ENCODE assay signal across 9 mouse cellular contexts in the genomic region with DNA sequence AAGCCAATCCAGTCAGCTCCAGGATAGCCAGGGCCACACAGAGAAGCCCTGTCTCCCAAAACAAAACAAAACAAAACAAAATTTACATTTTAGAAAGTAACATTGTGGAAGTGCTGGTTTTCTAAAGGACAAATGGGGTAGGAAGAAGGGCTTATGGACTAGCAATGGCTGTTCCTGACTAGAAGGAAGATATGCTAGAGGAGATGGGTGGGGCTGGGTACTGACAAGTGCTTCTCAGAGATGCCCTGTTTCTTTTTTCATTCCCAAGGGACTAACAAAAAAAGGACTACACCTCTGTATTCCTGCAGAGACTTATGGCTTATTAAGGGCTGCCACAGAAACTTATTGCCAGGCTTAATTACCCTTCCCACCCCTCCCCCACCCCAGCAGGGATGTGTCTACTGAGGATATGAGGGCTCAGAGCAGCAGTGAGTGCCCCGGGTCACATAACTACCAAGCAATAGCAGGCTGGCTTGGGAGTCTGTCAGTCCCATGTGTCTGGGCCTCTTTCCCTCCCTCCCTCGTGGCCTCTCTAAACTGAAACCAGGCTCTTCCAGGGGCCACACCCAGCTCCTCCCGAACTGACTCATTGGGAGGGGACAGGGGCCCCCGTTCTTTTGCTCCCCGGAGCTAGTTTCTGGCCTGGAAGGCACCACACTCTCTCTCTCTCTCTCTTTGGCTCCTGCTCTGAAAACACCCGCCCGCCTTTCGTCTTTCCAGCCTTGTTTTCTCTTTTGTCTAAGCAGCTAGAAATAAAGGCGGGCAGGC. TPM values are rescaled to one million over a fixed set of nuclear protein-coding genes. Genes with fewer than 3 reads are reported as not detected.
DNase-seq lines count a peak whose midpoint lies in the region; ATAC-seq and TF ChIP-seq lines count a peak whose summit lies in the region.
"Had no signal": no experiment of that assay in that cellular context is flagged by ENCODE, and none has a peak within 500 bp of the region (broad histone marks: within the 10 kb centered on the region; RNA-seq: fewer than 3 reads in every experiment).

No protein-coding gene starts in this region.

- TF ChIP-seq CTCF in kidney, adult 2 months (conservative IDR thresholded peaks at IDR 0.05; ENCODE audit: insufficient read depth, insufficient read length, low read depth, low read length): no peak

- no peaks in the 10 kb centered on the region for H3K27me3 ChIP-seq in kidney, adult 2 months (replicated peaks; ENCODE audit: control insufficient read depth, insufficient read depth, low read length)
- H3K27me3 ChIP-seq in embryonic facial prominence, embryonic 13.5 days: no peaks in the 10 kb centered on the region
- H3K27me3 ChIP-seq in heart, embryonic 14.5 days (ENCODE audit: control insufficient read depth, insufficient read depth, low read length): no peaks in the 10 kb centered on the region
- H3K27me3 ChIP-seq in liver, embryonic 13.5 days: no peaks in the 10 kb centered on the region

- H3K36me3 ChIP-seq in kidney, adult 2 months (ENCODE audit: control insufficient read depth, insufficient read depth, low read length): no peaks in the 10 kb centered on the region
- H3K36me3 ChIP-seq in embryonic facial prominence, embryonic 13.5 days: no peaks in the 10 kb centered on the region
- no peaks in the 10 kb centered on the region for H3K36me3 ChIP-seq in heart, embryonic 14.5 days (ENCODE audit: control insufficient read depth, insufficient read depth, low read length)
- H3K36me3 ChIP-seq in liver, embryonic 13.5 days: no peaks in the 10 kb centered on the region
- H3K36me3 ChIP-seq: G1E had no signal

- peak overlapping the region; percentile 44 for H3K4me2 ChIP-seq in embryonic facial prominence, embryonic 13.5 days
- peak overlapping the region; percentile 57 for H3K4me2 ChIP-seq in heart, embryonic 14.5 days (ENCODE audit: low read length)
- H3K4me2 ChIP-seq in liver, embryonic 13.5 days: peak overlapping the region; percentile 78

- WGBS in kidney, adult 2 months: 20% methylated on average over 9 of the region's 9 CpGs
- WGBS in embryonic facial prominence, embryonic 13.5 days: 5% methylated on average over 9 of the region's 9 CpGs
- WGBS in heart, embryonic 14.5 days: 7% methylated on average over 9 of the region's 9 CpGs
- 22% methylated on average over 9 of the region's 9 CpGs for WGBS in liver, embryonic 13.5 days (ENCODE audit: insufficient replicate concordance)

- no peaks in the 10 kb centered on the region for H3K9me3 ChIP-seq in embryonic facial prominence, embryonic 13.5 days
- H3K9me3 ChIP-seq in heart, embryonic 14.5 days (ENCODE audit: control insufficient read depth, low read length): no peaks in the 10 kb centered on the region
- H3K9me3 ChIP-seq in liver, embryonic 13.5 days (replicated peaks): no peaks in the 10 kb centered on the region

- peak; percentile 64; the same call in 1 of the 2 replicates for ATAC-seq in embryonic facial prominence, embryonic 13.5 days (ENCODE audit: insufficient number of reproducible peaks, insufficient read depth, low FRiP score, low TSS enrichment, low read depth)
- no peak for ATAC-seq in heart, embryonic 14.5 days (ENCODE audit: insufficient number of reproducible peaks, insufficient read depth, low FRiP score, low read depth)
- ATAC-seq in liver, embryonic 13.5 days (ENCODE audit: low read depth): peak; percentile 98

- TF ChIP-seq POLR2A in kidney, adult 2 months (IDR thresholded peaks at IDR 0.05; ENCODE audit: low read depth, low read length): no peak

- peak overlapping the region; percentile 78 for H3K27ac ChIP-seq in kidney, adult 2 months (ENCODE audit: insufficient read depth, low read depth, low read length)
- H3K27ac ChIP-seq in embryonic facial prominence, embryonic 13.5 days: peak overlapping the region; percentile 86
- H3K27ac ChIP-seq in heart, embryonic 14.5 days (replicated peaks in 1 of 2; ENCODE audit: control insufficient read depth in 1 of 2, insufficient read depth in 1 of 2, low read depth in 2 of 2, low read length in 2 of 2): no peak overlapping the region
- H3K27ac ChIP-seq in liver, embryonic 13.5 days: peak overlapping the region; percentile 96

- no peak for DNase-seq in kidney, adult 2 months
- no peak for DNase-seq in kidney, adult 9 months
- DNase-seq in liver, embryonic 13.5 days: peak; percentile 70
- peak; percentile 60 for DNase-seq in retina, postnatal 1 day
- no peak for DNase-seq in testis, postnatal 14 days (ENCODE audit: low spot score)
- no peak for DNase-seq in cerebellum, adult 18-20 months

- H3K4me1 ChIP-seq in kidney, adult 2 months (ENCODE audit: control insufficient read depth, insufficient read depth, low read length): peaks cover 7% of the 10 kb centered on the region; the same call in 1 of the 2 replicates
- H3K4me1 ChIP-seq in embryonic facial prominence, embryonic 13.5 days: peaks cover 34% of the 10 kb centered on the region
- H3K4me1 ChIP-seq in heart, embryonic 14.5 days (ENCODE audit: control insufficient read depth in 2 of 2, insufficient read depth in 2 of 2, low read length in 2 of 2): peaks cover 9 to 11% of the 10 kb centered on the region in 2 experiments
- H3K4me1 ChIP-seq in liver, embryonic 13.5 days (replicated peaks): peaks cover 55% of the 10 kb centered on the region

- no peak overlapping the region for H3K4me3 ChIP-seq in kidney, adult 2 months (ENCODE audit: insufficient read depth, low read depth, low read length)
- no peak overlapping the region; the same call in 1 of the 2 replicates for H3K4me3 ChIP-seq in embryonic facial prominence, embryonic 13.5 days
- no peak overlapping the region for H3K4me3 ChIP-seq in heart, embryonic 14.5 days (ENCODE audit: control insufficient read depth in 1 of 2, insufficient read depth in 1 of 2, low read depth in 1 of 2, low read length in 2 of 2)
- H3K4me3 ChIP-seq in liver, embryonic 13.5 days (replicated peaks): peak overlapping the region; percentile 53

- peak overlapping the region; percentile 51 for H3K9ac ChIP-seq in embryonic facial prominence, embryonic 13.5 days
- H3K9ac ChIP-seq in heart, embryonic 14.5 days (ENCODE audit: low read length): peak overlapping the region; percentile 54; the same call in 1 of the 2 replicates
- H3K9ac ChIP-seq in liver, embryonic 13.5 days: peak overlapping the region; percentile 78

RNA-seq across cellular contexts. Expression of a gene that starts 10.0 kb away (rescaled TPM):
- 15.8 and 17.9 TPM in 2 replicates for polyA plus RNA-seq in kidney, adult 2 months (2012; rRNA removed)
- polyA plus RNA-seq in embryonic facial prominence, embryonic 13.5 days (2015; fragmentation: Nextera tagmentation; extraction: Ambion mirVana): 2.5 and 3.1 TPM in 2 replicates
- 0.30 and 0.57 TPM in 2 replicates for polyA plus RNA-seq in heart, embryonic 14.5 days (2014; fragmentation: Nextera tagmentation; extraction: Ambion mirVana)
- 1.3 and 1.5 TPM in 2 replicates for polyA plus RNA-seq in liver, embryonic 13.5 days (2015; fragmentation: Nextera tagmentation; extraction: Ambion mirVana)
- polyA plus RNA-seq: G1E had no signal

Comparison
In these comparisons a context has a peak if more than half of its experiments do, and no peak if none do; other contexts are left out.
1. DNase-seq: peak in liver, embryonic 13.5 days (single experiment) and retina, postnatal 1 day (single experiment); none in kidney, adult 2 months (single experiment), kidney, adult 9 months (single experiment), testis, postnatal 14 days (single experiment) and cerebellum, adult 18-20 months (0 of 2).
2. H3K27ac ChIP-seq: peak in kidney, adult 2 months (single experiment), embryonic facial prominence, embryonic 13.5 days (single experiment) and liver, embryonic 13.5 days (single experiment); none in heart, embryonic 14.5 days (0 of 2).
3. Peak in every context shown above with its lines, with median percentiles within 50 percentile points of each other: H3K4me2 ChIP-seq and H3K9ac ChIP-seq.